16 mouse cellular contexts compared by ENCODE assay signal in the genomic region with DNA sequence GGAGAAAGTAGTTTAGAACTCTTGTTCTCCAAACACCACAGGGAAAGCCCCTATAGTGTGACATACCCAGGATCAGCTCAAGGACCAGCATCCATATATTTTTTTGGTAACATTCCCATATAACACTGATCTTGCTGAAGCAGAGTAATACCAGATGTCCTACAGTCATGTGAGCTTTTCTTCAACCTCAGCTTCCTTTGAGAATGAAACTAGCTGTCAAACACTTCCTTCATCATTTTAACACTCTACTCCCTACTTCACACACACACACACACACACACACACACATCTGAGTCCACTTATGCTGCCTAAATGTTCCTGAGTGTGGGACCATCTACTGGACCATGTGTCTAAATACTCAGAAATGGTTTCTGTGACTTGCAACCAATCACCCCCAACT.
"Had no signal": no experiment of that assay in that cellular context is flagged by ENCODE, and none has a peak within 500 bp of the region (broad histone marks: within the 10 kb centered on the region; RNA-seq: fewer than 3 reads in every experiment).

No protein-coding gene starts in this region.

- H3K36me3 ChIP-seq: liver, embryonic 15.5 days; midbrain, embryonic 13.5 days; midbrain, embryonic 15.5 days; neural tube, embryonic 12.5 days; stomach, embryonic 15.5 days had no signal

- H3K27ac ChIP-seq: liver, embryonic 15.5 days; macrophage; midbrain, embryonic 13.5 days; midbrain, embryonic 15.5 days; neural tube, embryonic 12.5 days; stomach, embryonic 15.5 days had no signal

- H3K9ac ChIP-seq: liver, embryonic 15.5 days; liver, postnatal 0 days; midbrain, embryonic 13.5 days; midbrain, embryonic 15.5 days; neural tube, embryonic 12.5 days; stomach, embryonic 15.5 days had no signal

- H3K4me1 ChIP-seq: liver, embryonic 15.5 days; midbrain, embryonic 13.5 days; neural tube, embryonic 12.5 days; stomach, embryonic 15.5 days had no signal

- H3K27me3 ChIP-seq: liver, embryonic 15.5 days; megakaryocyte, embryonic 14.5 days; midbrain, embryonic 13.5 days; midbrain, embryonic 15.5 days; neural tube, embryonic 12.5 days; stomach, embryonic 15.5 days had no signal

- H3K9me3 ChIP-seq: liver, embryonic 15.5 days; megakaryocyte, embryonic 14.5 days; midbrain, embryonic 13.5 days; midbrain, embryonic 15.5 days; neural tube, embryonic 12.5 days; stomach, embryonic 15.5 days had no signal

- H3K4me2 ChIP-seq: liver, embryonic 15.5 days; midbrain, embryonic 11.5 days; midbrain, embryonic 13.5 days; midbrain, embryonic 15.5 days; neural tube, embryonic 12.5 days; stomach, embryonic 15.5 days had no signal

- DNase-seq: liver, postnatal 0 days; lung, adult 2 months; lung, postnatal 14 days; lung, postnatal 36 days; right cerebral cortex, postnatal 14 days; thymus, adult 18-20 months; thymus, postnatal 14 days; thymus, postnatal 36 days had no signal

- ATAC-seq: liver, postnatal 0 days; midbrain, embryonic 13.5 days; midbrain, embryonic 15.5 days had no signal

- H3K4me3 ChIP-seq: liver, embryonic 15.5 days; megakaryocyte, embryonic 14.5 days; midbrain, embryonic 13.5 days; midbrain, embryonic 15.5 days; neural tube, embryonic 12.5 days; stomach, embryonic 15.5 days had no signal
